In genomic region chr7:136137831-136138602, GRCm38 (mm10) we compare ENCODE assay signal across 24 mouse cellular contexts.
"Had no signal": no experiment of that assay in that cellular context is flagged by ENCODE, and none has a peak within 500 bp of the region (broad histone marks: within the 10 kb centered on the region; RNA-seq: fewer than 3 reads in every experiment).

No protein-coding gene starts in this region.

- H3K27me3 ChIP-seq: heart, embryonic 12.5 days; hindbrain, embryonic 15.5 days; kidney, embryonic 15.5 days; limb, embryonic 12.5 days had no signal

- H3K4me3 ChIP-seq: heart, embryonic 10.5 days; heart, embryonic 12.5 days; hindbrain, embryonic 13.5 days; hindbrain, embryonic 15.5 days; kidney, embryonic 15.5 days; limb, embryonic 12.5 days had no signal

- H3K9me3 ChIP-seq: heart, embryonic 10.5 days; hindbrain, embryonic 13.5 days; hindbrain, embryonic 15.5 days; kidney, embryonic 15.5 days; limb, embryonic 12.5 days had no signal

- H3K4me1 ChIP-seq: heart, embryonic 10.5 days; hindbrain, embryonic 15.5 days; kidney, embryonic 15.5 days had no signal

- H3K4me2 ChIP-seq: heart, embryonic 12.5 days; hindbrain, embryonic 13.5 days; hindbrain, embryonic 15.5 days; kidney, embryonic 15.5 days; limb, embryonic 12.5 days had no signal

- H3K36me3 ChIP-seq: heart, embryonic 10.5 days; heart, embryonic 12.5 days; hindbrain, embryonic 13.5 days; hindbrain, embryonic 15.5 days; kidney, embryonic 15.5 days; limb, embryonic 12.5 days had no signal

- DNase-seq: forebrain, postnatal 0 days; gastrocnemius, postnatal 14 days; gastrocnemius, postnatal 36 days; heart, adult 18-20 months; heart, postnatal 10 days; heart, postnatal 36 days; kidney, adult 11 months; kidney, adult 2 months; kidney, adult 9 months; kidney, postnatal 14 days; kidney, postnatal 36 days; layer of hippocampus, adult 9-11 months; layer of hippocampus, postnatal 36 days; left cerebral cortex, postnatal 4 days; liver had no signal

- H3K9ac ChIP-seq: forebrain, postnatal 0 days; heart, embryonic 12.5 days; hindbrain, embryonic 13.5 days; hindbrain, embryonic 15.5 days; kidney, embryonic 15.5 days; limb, embryonic 12.5 days had no signal

- ATAC-seq: forebrain, postnatal 0 days; hindbrain, postnatal 0 days; intestine, embryonic 16.5 days had no signal

- H3K27ac ChIP-seq: heart, embryonic 10.5 days; hindbrain, embryonic 13.5 days; hindbrain, embryonic 15.5 days; hindbrain, postnatal 0 days; kidney, embryonic 15.5 days; kidney, postnatal 0 days had no signal
